Mouse (Mus musculus) testis, postnatal 14 days (tissue): ENCODE data around the gene Palld.

Experiments
- DNase-seq: peaks from one replicate; pipeline ENCODE4 v3.0.0; 2021; ENCODE audit warnings: low spot score

The Palld gene

GRCm38 (mm10) chr8:61555343-61555742 lies 347.1 kb downstream of the Palld start:
- no peak for DNase-seq

GRCm38 (mm10) chr8:61552755-61553402 lies 349.6 kb downstream of the Palld start:
- no peak for DNase-seq

GRCm38 (mm10) chr8:61552221-61552620 lies 350.3 kb downstream of the Palld start:
- no peak for DNase-seq

DNA sequence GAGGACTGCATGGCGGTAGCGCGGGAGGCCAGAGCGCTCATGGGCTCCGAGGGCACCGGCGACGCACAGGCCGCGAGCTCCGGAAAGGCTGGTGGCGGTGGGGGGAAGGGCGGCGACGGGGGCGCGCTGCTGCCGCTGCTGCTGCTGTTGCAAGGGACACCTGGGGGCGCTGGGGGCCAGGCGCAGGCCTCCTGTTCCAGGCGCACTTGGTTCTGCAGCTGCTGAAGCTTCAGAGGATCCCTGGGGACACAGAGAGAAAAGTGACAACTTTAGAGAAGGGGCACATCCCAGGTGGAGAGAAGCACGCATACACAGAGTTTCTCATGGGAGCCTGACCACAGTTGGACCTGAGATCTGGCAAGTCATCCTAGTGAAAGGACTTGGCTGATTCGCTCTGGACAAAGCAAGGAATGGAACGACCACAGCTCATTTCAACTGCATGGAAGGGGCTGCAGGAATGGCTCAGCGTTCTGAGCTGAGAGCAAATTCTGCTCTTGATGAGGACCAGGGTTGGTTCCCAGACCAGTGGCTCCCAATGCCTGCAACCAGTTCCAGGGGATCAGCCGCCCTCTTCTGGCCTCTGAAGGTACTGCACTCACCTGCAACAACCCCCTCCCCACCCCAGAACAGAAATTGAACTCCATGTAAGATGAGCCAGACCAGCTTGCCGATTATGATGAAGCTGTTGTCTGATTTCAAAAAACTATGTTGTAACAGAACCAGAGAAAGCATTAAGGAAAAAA lies 352.3 kb downstream of the Palld start:
- DNase-seq: peak; percentile 67

DNA sequence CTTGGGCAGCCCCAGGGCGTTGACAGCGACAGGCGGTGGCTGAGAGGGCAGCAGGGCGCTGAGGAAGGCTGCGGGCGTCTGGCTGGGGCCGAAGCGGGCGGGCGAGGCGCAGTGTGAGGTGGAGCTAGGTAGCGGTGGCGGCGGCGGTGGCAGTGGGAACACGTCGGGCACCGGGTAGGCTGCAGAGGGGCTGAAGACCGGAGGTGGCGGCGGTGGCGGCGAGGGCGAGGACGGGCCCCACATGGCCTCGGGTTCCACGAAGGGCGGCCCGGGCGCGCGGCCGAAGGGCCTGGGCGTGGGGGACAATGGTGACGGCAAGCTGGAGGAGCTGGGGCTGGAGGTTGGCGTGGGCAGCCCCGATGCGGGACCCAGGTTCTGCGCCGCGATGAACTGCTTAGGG lies 352.9 kb downstream of the Palld start:
- peak; percentile 10 for DNase-seq

GRCm38 (mm10) chr8:61539828-61540500 lies 362.5 kb downstream of the Palld start:
- peak; percentile 59 for DNase-seq

DNA sequence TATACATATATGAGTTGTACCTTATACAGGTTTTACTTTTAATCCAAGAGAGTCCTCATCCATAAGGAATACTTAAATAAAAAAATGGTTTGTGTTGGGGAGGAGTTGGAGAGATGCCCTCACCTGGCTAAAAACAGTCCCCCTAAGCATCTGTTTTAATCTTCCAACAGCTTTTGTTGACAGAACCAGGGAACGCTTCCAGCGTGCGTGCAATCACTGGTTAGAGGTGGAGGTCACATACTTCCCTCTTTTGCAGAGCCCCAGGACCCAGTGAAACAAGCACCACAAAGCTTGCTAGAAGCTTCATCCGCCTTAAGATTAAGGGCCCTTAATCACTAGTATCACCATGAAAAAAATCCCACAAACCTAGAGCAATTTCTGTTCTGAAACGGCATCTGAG lies 365.0 kb downstream of the Palld start:
- no peak for DNase-seq

- peak; percentile 42 for DNase-seq
Observed at GRCm38 (mm10) chr8:61535472-61535871, 367.0 kb downstream of the Palld start.

GRCm38 (mm10) chr8:61533356-61533926 lies 369.0 kb downstream of the Palld start:
- no peak for DNase-seq

- DNase-seq: no peak
Observed at GRCm38 (mm10) chr8:61532831-61533230, 369.7 kb downstream of the Palld start.

GRCm38 (mm10) chr8:61531944-61532795 lies 370.3 kb downstream of the Palld start:
- DNase-seq: no peak

- DNase-seq: no peak
Observed at GRCm38 (mm10) chr8:61528642-61529041, 373.8 kb downstream of the Palld start.

DNA sequence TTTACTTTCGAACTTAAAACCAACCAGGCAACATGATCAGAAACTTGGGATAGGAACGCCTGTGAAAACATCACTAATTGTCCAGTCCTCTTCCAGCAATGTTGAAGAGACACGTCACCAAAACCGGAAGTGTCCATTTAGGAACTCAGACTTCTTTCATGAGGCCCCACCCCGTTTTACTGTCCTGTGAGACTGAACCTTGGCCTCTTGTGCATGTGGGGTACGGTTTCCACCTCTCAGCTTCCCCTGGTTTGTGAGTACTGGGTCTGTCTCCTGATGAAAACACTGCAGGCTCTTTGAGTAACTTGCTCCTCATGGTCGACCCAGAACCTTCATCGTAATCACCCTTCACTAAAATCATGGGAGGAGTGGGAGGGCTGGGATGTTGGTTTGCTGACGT lies 374.3 kb downstream of the Palld start:
- no peak for DNase-seq

GRCm38 (mm10) chr8:61527037-61527436 lies 375.5 kb downstream of the Palld start:
- DNase-seq: no peak

GRCm38 (mm10) chr8:61522132-61522531 lies 380.4 kb downstream of the Palld start:
- DNase-seq: no peak

- DNase-seq: no peak
Observed at GRCm38 (mm10) chr8:61517502-61518185, 384.8 kb downstream of the Palld start.

GRCm38 (mm10) chr8:61516745-61517501 lies 385.6 kb downstream of the Palld start:
- DNase-seq: no peak

DNA sequence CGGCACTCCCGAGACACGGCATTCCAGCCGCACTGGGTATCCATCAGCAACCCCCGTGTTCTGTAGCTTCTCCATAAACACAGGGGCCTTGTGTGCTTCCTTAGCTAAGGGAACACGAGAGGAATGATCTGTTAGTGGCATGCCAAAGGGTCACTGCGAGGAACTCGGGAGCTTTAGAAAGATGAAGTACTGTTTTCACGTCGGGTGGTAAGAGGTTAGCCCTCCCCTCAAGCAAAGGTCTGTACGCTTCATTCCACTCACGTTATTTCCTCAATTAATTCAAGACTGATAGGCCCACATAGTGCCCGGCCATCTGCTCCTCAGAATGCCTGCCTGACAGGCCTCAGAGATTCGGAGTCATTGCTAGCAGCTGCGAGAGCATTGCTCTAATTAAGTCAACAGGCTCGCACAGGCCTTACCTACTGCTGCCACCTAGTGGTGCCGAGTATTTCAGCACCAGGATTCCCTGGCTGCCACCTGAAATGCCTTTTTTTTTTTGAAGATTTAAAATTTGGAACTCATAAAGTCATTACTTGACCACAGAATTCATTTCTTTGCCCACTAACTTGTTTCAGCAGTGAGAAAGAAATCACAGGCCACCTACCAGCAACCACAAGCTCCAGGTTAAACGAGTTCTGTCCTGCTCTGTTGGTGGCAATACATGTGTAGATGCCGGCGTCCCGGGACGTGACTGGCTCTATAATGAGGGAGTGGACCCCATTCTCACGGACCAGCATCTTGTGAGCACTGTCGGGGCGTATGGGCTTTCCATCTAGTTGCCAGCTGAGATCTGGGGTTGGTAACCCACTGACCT lies 386.4 kb downstream of the Palld start:
- peak; percentile 33 for DNase-seq

- no peak for DNase-seq
Observed at GRCm38 (mm10) chr8:61515110-61515930, 387.2 kb downstream of the Palld start.
